Mouse (Mus musculus) forebrain, postnatal 0 days (tissue): ENCODE results near the gene Arhgap19. TPM values are rescaled to one million over a fixed set of nuclear protein-coding genes. Genes with fewer than 3 reads are reported as not detected.

Experiments used
- ATAC-seq: fragments of 200-750 bp; cut with Nextera tagmentation; 2 replicates; pipeline ENCODE4 v1.8.0; 2017; ENCODE audit warnings: mild to moderate bottlenecking, moderate library complexity
- DNase-seq: peaks from one replicate; pipeline ENCODE4 v3.0.0-alpha.2; 2015
- H3K27ac ChIP-seq: fragments of 300-500 bp; sonication (generic); 2 replicates; pipeline ENCODE4 v1.5.1; 2014; ENCODE audit warnings: low read depth, mild to moderate bottlenecking, antibody characterized with exemption, low read length, moderate library complexity, mixed read lengths
- H3K27me3 ChIP-seq: fragments of 300-500 bp; sonication (generic); 2 replicates; pipeline ENCODE4 v1.6.1; 2014; ENCODE audit warnings: mild to moderate bottlenecking, low read length, mixed read lengths; ENCODE audit not compliant: insufficient read depth
- H3K36me3 ChIP-seq: fragments of 300-500 bp; sonication (generic); 2 replicates; pipeline ENCODE4 v1.6.1; 2014; ENCODE audit warnings: mild to moderate bottlenecking, moderate library complexity; ENCODE audit not compliant: insufficient read depth
- H3K4me1 ChIP-seq: fragments of 300-500 bp; sonication (generic); 2 replicates; pipeline ENCODE4 v1.6.1; 2014; ENCODE audit warnings: antibody characterized with exemption; ENCODE audit not compliant: insufficient read depth
- H3K4me2 ChIP-seq: fragments of 300-500 bp; sonication (generic); 2 replicates; pipeline ENCODE4 v1.6.1; 2014; ENCODE audit warnings: low read depth, mild to moderate bottlenecking, moderate library complexity
- H3K4me3 ChIP-seq: fragments of 300-500 bp; sonication (generic); 2 replicates; pipeline ENCODE4 v1.5.1; 2014; ENCODE audit warnings: low read depth, low read length, mixed read lengths
- H3K9ac ChIP-seq: fragments of 300-500 bp; sonication (generic); 2 replicates; pipeline ENCODE4 v1.6.1; 2014; ENCODE audit warnings: mild to moderate bottlenecking
- H3K9me3 ChIP-seq: fragments of 300-500 bp; sonication (generic); 2 replicates; pipeline ENCODE4 v1.6.1; 2016; ENCODE audit warnings: low read length
- CTCF ChIP-seq: sonication (generic); IDR thresholded peaks from 2 replicates; pipeline ENCODE4 v1.5.1; 2016; ENCODE audit warnings: antibody characterized with exemption, control low read depth, low read depth
- WGBS: fragments of 180-500 bp; shearing (Covaris S2); extraction: QIAGEN DNeasy Blood & Tissue Kit; methylation state at CpG from one replicate; pipeline ENCODE4 v1.1.7; 2014; 5-methylcytosine and 5-hydroxymethylcytosine counted together
- polyA plus RNA-seq: library from polyadenylated mRNA; unstranded; fragments of >200 nt; fragmentation: Nextera tagmentation; extraction: Ambion mirVana; gene quantifications from 2 replicates; pipeline ENCODE4 v1.2.1, GENCODE M21; 2015
- total RNA-seq: library from RNA; depleted of rRNA; stranded (reverse); fragments of >200 nt; gene quantifications from 2 replicates; pipeline ENCODE4 v1.2.3, GENCODE M21; 2014

Gene Arhgap19
- total and polyA plus RNA-seq, 2 experiments from 2014 or later = 3.2 to 6.0 TPM

DNA sequence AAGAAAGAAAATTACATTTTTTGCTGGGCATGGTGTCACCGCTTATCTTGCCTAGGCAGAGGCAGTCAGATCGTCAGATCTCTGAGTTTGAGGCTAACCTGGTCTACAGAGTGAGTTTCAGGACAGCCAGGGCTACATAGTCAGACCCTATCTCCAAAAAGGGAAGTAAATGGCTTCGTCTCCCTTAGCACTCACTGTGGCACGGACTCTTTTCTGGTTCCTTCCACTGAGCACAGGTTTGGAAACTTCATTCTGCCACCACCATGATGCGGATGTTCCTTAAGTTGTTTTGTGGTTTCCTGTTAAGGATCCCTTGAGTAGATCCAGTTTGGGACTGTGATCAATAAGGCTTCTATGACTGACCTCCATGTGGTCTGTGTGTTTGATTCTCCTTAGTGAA lies 23.1 kb upstream of the Arhgap19 start:
- Histone ChIP-seq H3K4me3 (no peak overlapping the region), H3K27me3 (no peaks in the 10 kb centered on the region), H3K4me1 (no peaks in the 10 kb centered on the region), H3K9me3 (no peaks in the 10 kb centered on the region), H3K9ac (no peak overlapping the region), H3K36me3 (no peaks in the 10 kb centered on the region), H3K4me2 (no peak overlapping the region), H3K27ac (no peak overlapping the region)
- no peak for TF ChIP-seq CTCF
- no peak for DNase-seq
- no peak for ATAC-seq
- 85% methylated on average over 5 of the region's 5 CpGs for WGBS

GRCm38 (mm10) chr19:41822589-41822988 lies 20.7 kb upstream of the Arhgap19 start:
- no peak overlapping the region for H3K4me2 ChIP-seq
- H3K9ac ChIP-seq = no peak overlapping the region
- H3K36me3 ChIP-seq = no peaks in the 10 kb centered on the region
- TF ChIP-seq CTCF = no peak
- DNase-seq (no peak), ATAC-seq (no peak)
- no peak overlapping the region for H3K4me3 ChIP-seq
- H3K4me1 ChIP-seq = no peaks in the 10 kb centered on the region
- WGBS = 83% methylated on average over 1 of the region's 1 CpGs
- no peaks in the 10 kb centered on the region for H3K27me3 ChIP-seq
- H3K27ac ChIP-seq = no peak overlapping the region
- H3K9me3 ChIP-seq = no peaks in the 10 kb centered on the region

GRCm38 (mm10) chr19:41821436-41821835 lies 19.6 kb upstream of the Arhgap19 start:
- ATAC-seq (no peak), DNase-seq (no peak)
- Histone ChIP-seq H3K4me1 (no peaks in the 10 kb centered on the region), H3K4me3 (no peak overlapping the region), H3K36me3 (no peaks in the 10 kb centered on the region), H3K27me3 (no peaks in the 10 kb centered on the region), H3K4me2 (no peak overlapping the region), H3K9ac (no peak overlapping the region), H3K27ac (no peak overlapping the region), H3K9me3 (no peaks in the 10 kb centered on the region)
- WGBS = 8% methylated on average over 5 of the region's 5 CpGs
- no peak for TF ChIP-seq CTCF

DNA sequence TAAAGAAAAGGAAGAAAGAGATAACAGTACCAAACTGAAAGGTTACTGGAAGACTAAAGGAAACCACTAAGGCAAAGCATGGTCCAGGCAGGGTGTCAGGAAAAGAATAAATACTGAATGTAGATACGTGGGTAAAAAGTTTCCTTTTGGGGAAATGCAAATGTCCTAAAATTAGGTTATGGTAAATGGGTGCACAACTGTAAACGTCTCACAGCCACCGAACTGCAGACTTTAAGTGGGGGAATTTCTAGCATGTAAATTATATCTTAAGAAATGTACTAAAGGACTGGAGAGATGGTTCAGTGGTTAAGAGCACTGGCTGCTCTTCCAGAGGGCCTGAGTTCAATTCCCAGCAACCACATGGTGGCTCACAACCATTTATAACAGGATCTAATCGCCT lies 16.9 kb upstream of the Arhgap19 start:
- 86% methylated on average over 4 of the region's 4 CpGs for WGBS
- H3K9ac ChIP-seq = no peak overlapping the region
- no peaks in the 10 kb centered on the region for H3K27me3 ChIP-seq
- DNase-seq (no peak), ATAC-seq (no peak)
- H3K4me2 ChIP-seq = no peak overlapping the region
- H3K27ac ChIP-seq = no peak overlapping the region
- H3K4me1 ChIP-seq = no peaks in the 10 kb centered on the region
- TF ChIP-seq CTCF = no peak
- H3K4me3 ChIP-seq = no peak overlapping the region
- H3K9me3 ChIP-seq = no peaks in the 10 kb centered on the region
- no peaks in the 10 kb centered on the region for H3K36me3 ChIP-seq

DNA sequence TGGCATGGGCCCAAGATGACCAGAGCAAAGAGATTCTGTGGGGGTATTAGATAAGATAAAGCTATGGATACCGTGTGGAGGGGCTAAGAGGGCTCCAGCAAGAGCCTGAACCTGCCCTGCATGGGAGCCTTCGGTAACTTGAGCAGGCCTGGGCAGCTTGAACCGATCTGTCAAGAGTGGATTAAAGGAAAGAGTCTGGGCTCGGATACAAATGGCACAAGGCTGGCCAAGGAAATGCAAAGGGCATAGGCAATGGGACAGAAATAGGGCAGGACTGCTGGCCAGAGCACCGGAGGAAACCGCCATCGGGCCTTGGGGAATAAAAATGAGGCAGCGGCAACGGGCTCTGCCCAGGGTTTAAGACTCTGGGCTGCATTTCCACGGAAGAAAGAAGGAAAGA lies 15.5 kb upstream of the Arhgap19 start:
- H3K36me3 ChIP-seq = no peaks in the 10 kb centered on the region
- H3K4me2 ChIP-seq = no peak overlapping the region
- no peak overlapping the region for H3K27ac ChIP-seq
- H3K27me3 ChIP-seq = no peaks in the 10 kb centered on the region
- ATAC-seq (no peak), DNase-seq (no peak)
- no peaks in the 10 kb centered on the region for H3K4me1 ChIP-seq
- no peak for TF ChIP-seq CTCF
- H3K4me3 ChIP-seq = no peak overlapping the region
- H3K9ac ChIP-seq = no peak overlapping the region
- 50% methylated on average over 10 of the region's 10 CpGs for WGBS
- H3K9me3 ChIP-seq = no peaks in the 10 kb centered on the region

GRCm38 (mm10) chr19:41816915-41817314 lies 15.1 kb upstream of the Arhgap19 start:
- no peak overlapping the region for H3K27ac ChIP-seq
- ATAC-seq = no peak
- no peaks in the 10 kb centered on the region for H3K36me3 ChIP-seq
- TF ChIP-seq CTCF = no peak
- 59% methylated on average over 5 of the region's 5 CpGs for WGBS
- no peaks in the 10 kb centered on the region for H3K4me1 ChIP-seq
- DNase-seq = no peak
- H3K4me3 ChIP-seq = no peak overlapping the region
- H3K27me3 ChIP-seq = no peaks in the 10 kb centered on the region
- no peak overlapping the region for H3K4me2 ChIP-seq
- no peaks in the 10 kb centered on the region for H3K9me3 ChIP-seq
- H3K9ac ChIP-seq = no peak overlapping the region

GRCm38 (mm10) chr19:41816410-41816809 lies 14.6 kb upstream of the Arhgap19 start:
- Histone ChIP-seq H3K36me3 (no peaks in the 10 kb centered on the region), H3K9ac (no peak overlapping the region), H3K4me3 (no peak overlapping the region), H3K27ac (no peak overlapping the region), H3K27me3 (no peaks in the 10 kb centered on the region), H3K4me2 (no peak overlapping the region), H3K9me3 (no peaks in the 10 kb centered on the region), H3K4me1 (no peaks in the 10 kb centered on the region)
- 74% methylated on average over 5 of the region's 5 CpGs for WGBS
- DNase-seq = no peak
- ATAC-seq = no peak
- no peak for TF ChIP-seq CTCF

DNA sequence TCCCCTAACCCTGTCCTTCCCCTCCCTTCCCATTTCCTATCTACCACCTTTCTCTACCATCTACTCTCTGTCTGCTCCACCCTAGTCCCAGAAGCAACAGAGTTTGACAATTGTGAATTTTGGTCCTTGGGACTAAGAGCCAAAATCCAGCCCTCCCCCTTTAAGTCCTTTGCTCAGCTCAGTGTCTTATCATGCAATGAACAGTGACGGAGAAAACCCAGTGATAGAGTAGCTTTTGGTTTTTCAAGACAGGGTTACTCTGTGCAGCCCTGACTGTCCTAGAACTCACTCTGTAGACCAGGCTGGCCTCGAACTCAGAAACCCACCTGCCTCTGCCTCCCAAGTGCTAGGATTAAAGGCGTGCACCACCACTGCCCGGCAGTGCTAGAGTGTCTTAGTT lies 11.5 kb upstream of the Arhgap19 start:
- 93% methylated on average over 4 of the region's 4 CpGs for WGBS
- H3K9me3 ChIP-seq = no peaks in the 10 kb centered on the region
- H3K9ac ChIP-seq = no peak overlapping the region
- no peak overlapping the region for H3K4me2 ChIP-seq
- no peaks in the 10 kb centered on the region for H3K4me1 ChIP-seq
- no peak for DNase-seq
- TF ChIP-seq CTCF = no peak
- H3K36me3 ChIP-seq = no peaks in the 10 kb centered on the region
- no peak overlapping the region for H3K27ac ChIP-seq
- ATAC-seq = no peak
- H3K4me3 ChIP-seq = no peak overlapping the region
- no peaks in the 10 kb centered on the region for H3K27me3 ChIP-seq
